In genomic region chr14:121314934-121315333, GRCm38 (mm10) we compare ENCODE assay signal across 11 mouse cellular contexts.
DNase-seq lines count a peak whose midpoint lies in the region; ATAC-seq and TF ChIP-seq lines count a peak whose summit lies in the region.
"Had no signal": no experiment of that assay in that cellular context is flagged by ENCODE, and none has a peak within 500 bp of the region (broad histone marks: within the 10 kb centered on the region; RNA-seq: fewer than 3 reads in every experiment).

No protein-coding gene starts in this region.

- no peaks in the 10 kb centered on the region for H3K9me3 ChIP-seq in heart, embryonic 15.5 days (replicated peaks)
- H3K9me3 ChIP-seq in midbrain, postnatal 0 days (ENCODE audit: low read length), result no peaks in the 10 kb centered on the region
- no peaks in the 10 kb centered on the region for H3K9me3 ChIP-seq in midbrain, embryonic 11.5 days (ENCODE audit: control insufficient read depth, low read length)
- H3K9me3 ChIP-seq: embryonic facial prominence, embryonic 12.5 days had no signal

- no peak for TF ChIP-seq CTCF in midbrain, postnatal 0 days (IDR thresholded peaks at IDR 0.05)

- peak overlapping the region; percentile 7; the same call in 1 of the 2 replicates for H3K4me2 ChIP-seq in heart, embryonic 15.5 days
- no peak overlapping the region for H3K4me2 ChIP-seq in midbrain, postnatal 0 days (ENCODE audit: low read depth, low read length, poor library complexity, severe bottlenecking)
- no peak overlapping the region for H3K4me2 ChIP-seq in midbrain, embryonic 11.5 days
- H3K4me2 ChIP-seq: embryonic facial prominence, embryonic 12.5 days had no signal

- DNase-seq in heart, adult 11 months, result no peak
- DNase-seq in midbrain, postnatal 0 days (ENCODE audit: low spot score), result no peak
- DNase-seq in midbrain, embryonic 11.5 days (ENCODE audit: low spot score, missing footprints), result no peak
- peak; percentile 35 for DNase-seq in lung, postnatal 14 days
- no peak for DNase-seq in adrenal gland, postnatal 10 days

- H3K4me3 ChIP-seq in heart, embryonic 15.5 days, result no peak overlapping the region
- H3K4me3 ChIP-seq in midbrain, postnatal 0 days (ENCODE audit: low read depth, low read length), result no peak overlapping the region
- H3K4me3 ChIP-seq in midbrain, embryonic 11.5 days (ENCODE audit: low read depth, low read length), result no peak overlapping the region
- H3K4me3 ChIP-seq: embryonic facial prominence, embryonic 12.5 days had no signal

- H3K4me1 ChIP-seq in heart, embryonic 15.5 days (replicated peaks), result peaks cover 84% of the 10 kb centered on the region
- H3K4me1 ChIP-seq in midbrain, postnatal 0 days (ENCODE audit: insufficient read depth, low read length), result peaks cover 7% of the 10 kb centered on the region; the same call in 1 of the 2 replicates
- peaks cover 2% of the 10 kb centered on the region; the same call in 1 of the 2 replicates for H3K4me1 ChIP-seq in midbrain, embryonic 11.5 days (ENCODE audit: control insufficient read depth, insufficient read depth, low read length)

- no peaks in the 10 kb centered on the region for H3K36me3 ChIP-seq in heart, embryonic 15.5 days
- H3K36me3 ChIP-seq in midbrain, postnatal 0 days (ENCODE audit: insufficient read depth, low read length), result no peaks in the 10 kb centered on the region
- H3K36me3 ChIP-seq in midbrain, embryonic 11.5 days (ENCODE audit: control insufficient read depth, insufficient read depth, low read length), result no peaks in the 10 kb centered on the region
- H3K36me3 ChIP-seq: embryonic facial prominence, embryonic 12.5 days had no signal

- no peak overlapping the region for H3K9ac ChIP-seq in heart, embryonic 15.5 days
- H3K9ac ChIP-seq in midbrain, postnatal 0 days (replicated peaks; ENCODE audit: low read length, poor library complexity, severe bottlenecking), result no peak overlapping the region
- no peak overlapping the region for H3K9ac ChIP-seq in midbrain, embryonic 11.5 days (ENCODE audit: low read length)
- H3K9ac ChIP-seq: embryonic facial prominence, embryonic 12.5 days had no signal

- WGBS in heart, embryonic 15.5 days, result 28% methylated on average over 3 of the region's 3 CpGs
- WGBS in midbrain, postnatal 0 days, result 73% methylated on average over 3 of the region's 3 CpGs
- 97% methylated on average over 3 of the region's 3 CpGs for WGBS in midbrain, embryonic 11.5 days

- H3K27ac ChIP-seq in heart, embryonic 15.5 days, result peak overlapping the region; percentile 61
- H3K27ac ChIP-seq in midbrain, postnatal 0 days (ENCODE audit: low read depth, low read length), result no peak overlapping the region
- H3K27ac ChIP-seq in midbrain, embryonic 11.5 days (ENCODE audit: low read depth, low read length), result no peak overlapping the region
- H3K27ac ChIP-seq: embryonic facial prominence, embryonic 12.5 days; macrophage had no signal

- H3K27me3 ChIP-seq in heart, embryonic 15.5 days, result no peaks in the 10 kb centered on the region
- no peaks in the 10 kb centered on the region for H3K27me3 ChIP-seq in midbrain, postnatal 0 days (ENCODE audit: insufficient read depth, low read length)
- H3K27me3 ChIP-seq in midbrain, embryonic 11.5 days (ENCODE audit: control insufficient read depth, insufficient read depth, low read length), result no peaks in the 10 kb centered on the region
- H3K27me3 ChIP-seq: embryonic facial prominence, embryonic 12.5 days; Patski had no signal

- peak; percentile 70 for ATAC-seq in heart, embryonic 15.5 days (replicated peaks; ENCODE audit: insufficient number of reproducible peaks, insufficient read depth, low FRiP score, low read depth)
- ATAC-seq in midbrain, postnatal 0 days (ENCODE audit: low FRiP score), result 0 out of 2 replicates have a peak, but pooled peaks have one; percentile 27
- ATAC-seq in midbrain, embryonic 11.5 days (ENCODE audit: low FRiP score), result no peak
- ATAC-seq in activated CD4-positive, CD25-positive, alpha-beta regulatory T cell, adult 4 months, result peak; percentile 45
- ATAC-seq: intestine, embryonic 16.5 days; Patski had no signal
